Mouse (Mus musculus) MEL (cell line): Measurements from ENCODE around the gene Inppl1.

Source experiments
- CHD1 ChIP-seq: IDR thresholded peaks from 2 replicates; pipeline ENCODE4 v1.6.1; 2012; ENCODE audit warnings: low read depth, mild to moderate bottlenecking, inconsistent platforms, low read length, improper control_type of control experiment
- CTCF ChIP-seq, 3 experiments: IDR thresholded peaks in 2 of 3; conservative IDR thresholded peaks in 1 of 3; 2 replicates each; pipeline ENCODE4 v1.5.1; 2011 to 2012; ENCODE audit warnings: low read length in 3 of 3, low read depth in 2 of 3, mild to moderate bottlenecking in 2 of 3, improper control_type of control experiment in 1 of 3, inconsistent platforms in 1 of 3, mixed read lengths in 1 of 3, moderate library complexity in 1 of 3; ENCODE audit not compliant: control insufficient read depth in 1 of 3, insufficient read depth in 1 of 3, poor library complexity in 1 of 3, severe bottlenecking in 1 of 3
- EP300 ChIP-seq, 2 experiments: IDR thresholded peaks; 2 replicates each; pipeline ENCODE4 v1.6.1; 2011; ENCODE audit warnings: improper control_type of control experiment in 2 of 2, low read length in 2 of 2, low read depth in 1 of 2, mild to moderate bottlenecking in 1 of 2
- ETS1 ChIP-seq: IDR thresholded peaks from 2 replicates; pipeline ENCODE4 v1.6.1; 2012; ENCODE audit warnings: low read depth, mild to moderate bottlenecking, inconsistent platforms, low read length, improper control_type of control experiment, moderate library complexity
- HCFC1 ChIP-seq: IDR thresholded peaks from 2 replicates; pipeline ENCODE4 v1.6.1; 2012; ENCODE audit warnings: low read depth, mild to moderate bottlenecking, inconsistent platforms, low read length, improper control_type of control experiment, moderate library complexity
- JUND ChIP-seq: IDR thresholded peaks from 2 replicates; pipeline ENCODE4 v1.6.1; 2011; ENCODE audit warnings: low read depth, mild to moderate bottlenecking, improper control_type of control experiment, low read length
- MAX ChIP-seq: IDR thresholded peaks from 2 replicates; pipeline ENCODE4 v1.6.1; 2011; ENCODE audit warnings: low read length, improper control_type of control experiment
- MAZ ChIP-seq: IDR thresholded peaks from 2 replicates; pipeline ENCODE4 v1.6.1; 2012; ENCODE audit warnings: low read depth, mild to moderate bottlenecking, inconsistent platforms, low read length, improper control_type of control experiment
- POLR2A ChIP-seq, 2 experiments: IDR thresholded peaks; 2 replicates each; pipeline ENCODE4 v1.6.1; 2011 to 2012; ENCODE audit warnings: low read length in 2 of 2, mild to moderate bottlenecking in 2 of 2, control low read depth in 1 of 2, improper control_type of control experiment in 1 of 2, low read depth in 1 of 2, moderate library complexity in 1 of 2; ENCODE audit not compliant: control insufficient read depth in 1 of 2, insufficient read depth in 1 of 2, poor library complexity in 1 of 2
- POLR2AphosphoS2 ChIP-seq: IDR thresholded peaks from 2 replicates; pipeline ENCODE4 v1.6.1; 2011; ENCODE audit warnings: low read length, improper control_type of control experiment
- SMC3 ChIP-seq: IDR thresholded peaks from 2 replicates; pipeline ENCODE4 v1.6.1; 2011; ENCODE audit warnings: low read depth, low read length, improper control_type of control experiment
- TCF12 ChIP-seq: IDR thresholded peaks from 2 replicates; pipeline ENCODE4 v1.6.1; 2014; ENCODE audit warnings: low read depth, mild to moderate bottlenecking, inconsistent platforms, low read length, improper control_type of control experiment, moderate library complexity
- ZKSCAN1 ChIP-seq: IDR thresholded peaks from 2 replicates; pipeline ENCODE4 v1.6.1; 2012; ENCODE audit warnings: low read depth, mild to moderate bottlenecking, inconsistent platforms, low read length, improper control_type of control experiment, moderate library complexity

DNA sequence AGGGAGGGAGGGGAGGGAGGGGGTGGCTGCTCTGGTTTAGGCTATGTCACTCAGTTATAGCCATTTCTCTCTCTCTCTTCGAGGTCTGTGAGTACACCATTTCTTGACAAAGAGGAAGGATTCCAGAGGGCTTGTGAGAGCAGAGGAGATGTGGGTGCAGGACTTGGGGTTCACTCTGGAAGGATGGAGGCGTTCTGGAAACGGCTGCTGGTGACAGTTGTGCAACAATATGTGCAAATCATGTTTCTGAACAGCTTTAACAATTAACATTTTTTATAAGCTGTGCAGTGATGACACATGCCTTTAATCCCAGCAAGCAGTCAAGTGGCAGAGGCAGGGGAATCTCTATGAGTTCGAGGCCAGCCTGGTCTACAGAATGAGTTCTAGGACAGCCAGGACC, 42.8 kb upstream of the Inppl1 start:
- TF ChIP-seq MAZ, result no peak
- TF ChIP-seq JUND, result no peak
- no peak for TF ChIP-seq EP300 (IDR thresholded peaks at IDR 0.05; ENCODE audit: low read depth in 1 of 2, low read length in 2 of 2)
- no peak for TF ChIP-seq CTCF (IDR thresholded peaks at IDR 0.05 in 2 of 3, conservative IDR thresholded peaks at IDR 0.05 in 1 of 3; ENCODE audit: control insufficient read depth in 1 of 3, insufficient read depth in 1 of 3, low read depth in 2 of 3, low read length in 3 of 3, poor library complexity in 1 of 3, severe bottlenecking in 1 of 3)
- TF ChIP-seq POLR2A (IDR thresholded peaks at IDR 0.05; ENCODE audit: control insufficient read depth in 1 of 2, insufficient read depth in 1 of 2, low read depth in 1 of 2, low read length in 2 of 2, poor library complexity in 1 of 2), result no peak
- TF ChIP-seq ZKSCAN1, result no peak
- no peak for TF ChIP-seq ETS1
- no peak for TF ChIP-seq MAX
- TF ChIP-seq POLR2AphosphoS2, result no peak
- no peak for TF ChIP-seq CHD1
- TF ChIP-seq TCF12, result no peak
- no peak for TF ChIP-seq HCFC1
- TF ChIP-seq SMC3, result no peak
